Mouse (Mus musculus) hindbrain, postnatal 0 days (tissue): ENCODE results near the gene Ptp4a2. TPM values are rescaled to one million over a fixed set of nuclear protein-coding genes. Genes with fewer than 3 reads are reported as not detected.

ENCODE experiments used
- ATAC-seq: fragments of 200-750 bp; cut with Nextera tagmentation; 2 replicates; pipeline ENCODE4 v1.8.0; 2017; ENCODE audit warnings: mild to moderate bottlenecking, moderate TSS enrichment, moderate library complexity
- DNase-seq: peaks from one replicate; pipeline ENCODE4 v3.0.0-alpha.2; 2015; ENCODE audit warnings: low spot score
- H3K27ac ChIP-seq: fragments of 300-500 bp; sonication (generic); 2 replicates; pipeline ENCODE4 v1.5.1; 2014; ENCODE audit warnings: mild to moderate bottlenecking
- H3K27me3 ChIP-seq: fragments of 300-500 bp; sonication (generic); 2 replicates; pipeline ENCODE4 v1.6.1; 2014; ENCODE audit warnings: low read length, mixed read lengths; ENCODE audit not compliant: insufficient read depth
- H3K36me3 ChIP-seq: fragments of 300-500 bp; sonication (generic); 2 replicates; pipeline ENCODE4 v1.6.1; 2014; ENCODE audit warnings: low read length, mixed read lengths; ENCODE audit not compliant: insufficient read depth
- H3K4me1 ChIP-seq: fragments of 300-500 bp; sonication (generic); 2 replicates; pipeline ENCODE4 v1.6.1; 2014; ENCODE audit warnings: antibody characterized with exemption, low read length, mixed read lengths; ENCODE audit not compliant: insufficient read depth
- H3K4me2 ChIP-seq: fragments of 300-500 bp; sonication (generic); 2 replicates; pipeline ENCODE4 v1.6.1; 2014; ENCODE audit warnings: low read depth, mild to moderate bottlenecking, low read length, moderate library complexity, mixed read lengths
- H3K4me3 ChIP-seq: fragments of 300-500 bp; sonication (generic); 2 replicates; pipeline ENCODE4 v1.5.1; 2014; ENCODE audit warnings: low read length
- H3K9ac ChIP-seq: fragments of 300-500 bp; sonication (generic); replicated peaks from 2 replicates; pipeline ENCODE4 v1.6.1; 2014; ENCODE audit warnings: mild to moderate bottlenecking, low read length, moderate library complexity, mixed read lengths
- H3K9me3 ChIP-seq: fragments of 300-500 bp; sonication (generic); 2 replicates; pipeline ENCODE4 v1.6.1; 2016; ENCODE audit warnings: low read length, mixed read lengths
- CTCF ChIP-seq: IDR thresholded peaks from 2 replicates; pipeline ENCODE4 v1.5.1; 2016; ENCODE audit warnings: antibody characterized with exemption, control low read depth, low read depth
- WGBS: fragments of 180-500 bp; shearing (Covaris S2); extraction: QIAGEN DNeasy Blood & Tissue Kit; methylation state at CpG from one replicate; pipeline ENCODE4 v1.1.7; 2014; 5-methylcytosine and 5-hydroxymethylcytosine counted together
- polyA plus RNA-seq: library from polyadenylated mRNA; unstranded; fragments of >200 nt; fragmentation: Nextera tagmentation; extraction: Ambion mirVana; gene quantifications from 2 replicates; pipeline ENCODE4 v1.2.1, GENCODE M21; 2015
- total RNA-seq: library from RNA; depleted of rRNA; stranded (reverse); fragments of >200 nt; gene quantifications from 2 replicates; pipeline ENCODE4 v1.2.3, GENCODE M21; 2014

Gene Ptp4a2
- total and polyA plus RNA-seq, 2 experiments from 2014 or later, result 83.5 to 243 TPM

GRCm38 (mm10) chr4:129788693-129789092, 22.3 kb upstream of the Ptp4a2 start:
- Histone ChIP-seq H3K4me3 (no peak overlapping the region), H3K9me3 (no peaks in the 10 kb centered on the region), H3K36me3 (no peaks in the 10 kb centered on the region), H3K9ac (no peak overlapping the region), H3K4me2 (no peak overlapping the region), H3K27me3 (no peaks in the 10 kb centered on the region), H3K4me1 (0 out of 2 replicates have a peak, but pooled peaks cover 3% of the 10 kb centered on the region), H3K27ac (no peak overlapping the region)
- 80% methylated on average over 8 of the region's 8 CpGs for WGBS
- DNase-seq (no peak), ATAC-seq (no peak)
- TF ChIP-seq CTCF, result no peak

- no peak overlapping the region for H3K4me2 ChIP-seq
- ATAC-seq (no peak), DNase-seq (no peak)
- 86% methylated on average over 2 of the region's 2 CpGs for WGBS
- no peaks in the 10 kb centered on the region for H3K9me3 ChIP-seq
- no peaks in the 10 kb centered on the region for H3K36me3 ChIP-seq
- no peak overlapping the region for H3K27ac ChIP-seq
- TF ChIP-seq CTCF, result no peak
- 0 out of 2 replicates have a peak, but pooled peaks cover 3% of the 10 kb centered on the region for H3K4me1 ChIP-seq
- no peak overlapping the region for H3K9ac ChIP-seq
- H3K4me3 ChIP-seq, result no peak overlapping the region
- no peaks in the 10 kb centered on the region for H3K27me3 ChIP-seq
Measured at GRCm38 (mm10) chr4:129789635-129790034, 21.4 kb upstream of the Ptp4a2 start.

GRCm38 (mm10) chr4:129790475-129790874, 20.5 kb upstream of the Ptp4a2 start:
- no peak overlapping the region for H3K4me2 ChIP-seq
- no peak overlapping the region for H3K4me3 ChIP-seq
- H3K27ac ChIP-seq, result no peak overlapping the region
- H3K27me3 ChIP-seq, result no peaks in the 10 kb centered on the region
- no peaks in the 10 kb centered on the region for H3K9me3 ChIP-seq
- DNase-seq (no peak), ATAC-seq (no peak)
- WGBS, result 56% methylated on average over 3 of the region's 3 CpGs
- H3K9ac ChIP-seq, result no peak overlapping the region
- no peaks in the 10 kb centered on the region for H3K36me3 ChIP-seq
- peaks cover 5% of the 10 kb centered on the region; the same call in 1 of the 2 replicates for H3K4me1 ChIP-seq
- no peak for TF ChIP-seq CTCF

GRCm38 (mm10) chr4:129791399-129791798, 19.6 kb upstream of the Ptp4a2 start:
- no peak for TF ChIP-seq CTCF
- Histone ChIP-seq H3K36me3 (no peaks in the 10 kb centered on the region), H3K4me2 (no peak overlapping the region), H3K9ac (no peak overlapping the region), H3K4me3 (no peak overlapping the region), H3K27ac (0 out of 2 replicates have a peak overlapping the region, but pooled peaks have one; percentile 27), H3K4me1 (peaks cover 9% of the 10 kb centered on the region; the same call in 1 of the 2 replicates), H3K9me3 (no peaks in the 10 kb centered on the region), H3K27me3 (no peaks in the 10 kb centered on the region)
- WGBS, result 6% methylated on average over 1 of the region's 1 CpGs
- no peak for ATAC-seq
- peak; percentile 72 for DNase-seq

- DNase-seq, result no peak
- peaks cover 9% of the 10 kb centered on the region; the same call in 1 of the 2 replicates for H3K4me1 ChIP-seq
- WGBS, result 90% methylated on average over 7 of the region's 7 CpGs
- H3K36me3 ChIP-seq, result no peaks in the 10 kb centered on the region
- no peaks in the 10 kb centered on the region for H3K27me3 ChIP-seq
- no peak for TF ChIP-seq CTCF
- H3K4me3 ChIP-seq, result no peak overlapping the region
- no peak overlapping the region for H3K27ac ChIP-seq
- H3K9ac ChIP-seq, result no peak overlapping the region
- no peak overlapping the region for H3K4me2 ChIP-seq
- ATAC-seq, result no peak
- no peaks in the 10 kb centered on the region for H3K9me3 ChIP-seq
Measured at GRCm38 (mm10) chr4:129792666-129793202, 18.3 kb upstream of the Ptp4a2 start.

GRCm38 (mm10) chr4:129793713-129794329, 17.2 kb upstream of the Ptp4a2 start:
- no peak overlapping the region for H3K9ac ChIP-seq
- no peak for TF ChIP-seq CTCF
- no peaks in the 10 kb centered on the region for H3K36me3 ChIP-seq
- H3K4me1 ChIP-seq, result peaks cover 9% of the 10 kb centered on the region; the same call in 1 of the 2 replicates
- no peaks in the 10 kb centered on the region for H3K9me3 ChIP-seq
- DNase-seq (no peak), ATAC-seq (no peak)
- H3K4me2 ChIP-seq, result no peak overlapping the region
- 74% methylated on average over 5 of the region's 5 CpGs for WGBS
- H3K4me3 ChIP-seq, result no peak overlapping the region
- no peak overlapping the region for H3K27ac ChIP-seq
- H3K27me3 ChIP-seq, result no peaks in the 10 kb centered on the region
